Mouse (Mus musculus): ENCODE results near the gene Ndufb8.

Ndufb8 gene

GRCm38 (mm10) chr19:44554861-44555590 lies at the start of gene Ndufb8:
Gene Ndufb8, minus strand, starts transcription at chr19:44555440.
- DNase-seq (ENCODE audit: low spot score): peak; percentile 92

DNA sequence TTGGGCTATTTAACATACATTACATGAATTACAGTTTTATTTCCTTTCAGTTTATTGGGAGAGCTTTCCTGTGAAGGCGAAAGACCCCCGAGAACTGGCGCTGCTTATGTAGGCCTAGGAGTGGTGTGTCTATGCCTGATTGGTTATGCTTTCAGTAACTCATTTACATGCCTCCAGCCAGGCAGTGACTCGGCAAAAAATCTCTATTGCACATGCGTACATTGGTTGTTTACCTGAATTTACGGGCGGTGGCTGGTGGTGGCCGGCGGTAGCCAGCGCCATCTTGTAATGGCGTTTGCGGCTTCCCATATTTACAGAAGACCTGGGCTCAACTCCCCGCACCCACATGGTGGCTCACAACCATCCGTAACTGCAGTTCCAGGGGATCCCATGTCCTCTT lies 38.9 kb upstream of the Ndufb8 start:
- no peak for DNase-seq (ENCODE audit: low spot score)

GRCm38 (mm10) chr19:44591638-44592037 lies 36.4 kb upstream of the Ndufb8 start:
- no peak for DNase-seq (ENCODE audit: low spot score)

- DNase-seq (ENCODE audit: low spot score): no peak
These were observed 35.8 kb upstream of the Ndufb8 start for GRCm38 (mm10) chr19:44590992-44591391.

DNA sequence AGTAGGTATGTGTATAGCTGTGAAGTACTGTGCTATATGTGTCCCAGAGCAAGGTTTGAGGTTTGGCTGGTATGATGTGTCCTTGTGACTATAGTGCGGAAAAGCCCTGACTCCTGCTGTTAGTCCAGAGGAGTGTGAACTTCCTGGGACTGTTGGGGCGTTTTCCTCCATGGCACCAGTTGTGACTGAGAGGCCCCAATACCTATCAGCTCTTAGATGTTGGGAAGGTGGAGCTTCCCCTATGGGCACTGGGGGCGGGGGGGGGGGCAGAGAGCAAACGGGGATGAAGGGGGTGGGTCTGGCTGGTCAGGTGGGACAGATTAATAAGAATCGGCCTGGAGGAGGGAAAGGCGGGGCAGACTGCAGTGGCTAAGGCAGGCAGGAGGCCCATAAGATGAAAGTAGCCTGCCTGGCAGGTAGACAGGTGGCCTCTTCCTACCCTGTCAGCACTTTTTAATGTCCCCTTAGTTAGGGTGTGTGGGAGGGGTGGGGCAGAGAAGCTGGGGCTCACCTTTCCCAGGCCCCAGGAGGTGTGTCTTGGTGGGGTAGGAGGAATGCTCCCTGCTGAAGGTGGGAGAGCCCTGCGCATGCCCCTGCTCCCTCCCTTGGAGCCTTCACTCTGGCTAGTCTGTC lies 34.5 kb upstream of the Ndufb8 start:
- no peak for DNase-seq (ENCODE audit: low spot score)

DNA sequence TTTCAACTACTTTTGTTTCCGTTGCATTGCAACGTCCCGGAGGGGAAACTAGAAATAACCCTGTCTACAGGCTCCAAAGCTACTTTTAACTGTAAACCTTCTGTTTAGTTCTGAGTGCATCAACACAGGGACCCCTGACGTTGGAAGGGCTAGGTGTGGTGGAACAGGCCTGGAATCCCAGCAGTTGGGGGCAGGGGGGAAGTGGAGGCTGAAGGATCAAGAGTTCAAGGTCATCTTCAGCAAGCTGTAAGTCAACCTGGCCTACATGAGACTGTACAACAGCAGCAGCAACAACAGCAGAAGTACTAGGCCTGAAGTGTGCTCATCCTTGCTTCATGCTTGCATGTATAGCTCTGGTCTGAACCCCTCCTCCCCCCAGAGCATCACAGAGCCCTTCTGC lies 32.8 kb upstream of the Ndufb8 start:
- DNase-seq (ENCODE audit: low spot score): no peak

DNA sequence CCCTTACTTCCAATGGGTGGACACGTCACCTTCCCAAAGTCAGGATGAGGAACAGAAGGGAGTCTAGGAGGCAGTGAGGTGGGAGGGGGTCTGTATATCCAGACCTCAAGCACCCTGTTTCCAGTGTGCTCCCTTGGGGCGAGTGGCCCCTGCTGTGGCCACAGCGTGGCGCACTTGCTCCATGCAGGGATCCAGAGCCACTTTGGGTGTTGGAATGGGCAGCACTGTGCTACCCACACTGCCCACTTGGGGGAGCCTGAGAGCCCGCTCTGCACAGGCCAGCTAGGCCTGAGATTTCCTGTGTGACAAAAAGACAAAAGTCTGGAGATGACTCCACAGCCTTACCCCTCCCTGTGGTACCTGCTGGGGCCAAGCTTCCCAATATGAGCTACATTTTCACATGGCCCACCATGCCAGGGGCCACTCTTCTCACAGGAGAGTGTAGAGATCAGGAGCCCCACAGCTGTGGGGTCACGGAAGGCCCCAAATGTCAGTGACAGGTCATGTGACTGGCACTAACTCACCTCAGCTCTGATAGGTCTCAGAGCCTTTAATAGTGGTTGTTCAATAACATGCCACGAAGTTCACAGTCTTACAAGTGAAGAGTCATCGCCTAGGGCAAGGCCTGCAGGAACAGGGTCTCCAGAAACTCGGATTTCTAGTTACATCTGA lies 27.5 kb upstream of the Ndufb8 start:
- DNase-seq (ENCODE audit: low spot score): peak; percentile 86

DNA sequence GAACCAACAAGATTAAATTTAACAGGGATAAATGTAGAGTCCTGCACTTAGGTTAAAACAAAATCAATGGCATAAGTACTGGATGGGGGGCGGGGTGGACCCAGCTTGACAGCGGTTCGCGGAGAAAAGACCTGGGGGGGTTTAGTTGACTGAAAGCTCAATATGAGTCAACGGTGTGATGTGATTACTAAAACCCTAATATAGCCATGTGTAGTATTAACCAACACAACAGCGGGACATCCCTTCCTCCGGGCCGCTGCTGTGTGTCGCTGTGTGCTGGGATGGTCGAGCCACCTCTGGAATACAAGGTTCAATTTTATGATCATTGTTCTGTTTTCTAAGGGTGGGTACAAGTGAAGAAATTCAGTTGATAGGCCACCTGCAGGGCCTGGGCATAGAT lies 26.9 kb upstream of the Ndufb8 start:
- DNase-seq (ENCODE audit: low spot score): no peak

DNA sequence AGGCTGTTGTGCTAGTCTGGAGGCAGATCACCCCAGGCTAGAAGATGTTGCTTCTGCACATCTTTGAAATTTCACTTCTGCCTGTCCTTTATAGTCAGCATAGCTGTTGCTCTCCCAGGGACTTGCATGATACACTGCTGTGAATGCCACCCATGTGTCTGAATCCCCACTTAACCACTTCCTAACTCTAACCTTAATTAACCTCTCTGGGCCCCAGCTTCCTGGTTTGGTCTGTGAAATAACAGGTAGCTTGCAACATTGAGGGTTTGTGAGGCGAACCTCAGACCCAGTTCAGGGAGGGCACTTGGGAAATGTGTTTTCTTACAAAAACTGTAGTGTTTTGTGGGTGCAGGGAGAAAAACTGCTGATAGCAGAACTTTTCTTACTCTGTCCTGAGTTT lies 22.8 kb upstream of the Ndufb8 start:
- DNase-seq (ENCODE audit: low spot score): peak; percentile 55

DNA sequence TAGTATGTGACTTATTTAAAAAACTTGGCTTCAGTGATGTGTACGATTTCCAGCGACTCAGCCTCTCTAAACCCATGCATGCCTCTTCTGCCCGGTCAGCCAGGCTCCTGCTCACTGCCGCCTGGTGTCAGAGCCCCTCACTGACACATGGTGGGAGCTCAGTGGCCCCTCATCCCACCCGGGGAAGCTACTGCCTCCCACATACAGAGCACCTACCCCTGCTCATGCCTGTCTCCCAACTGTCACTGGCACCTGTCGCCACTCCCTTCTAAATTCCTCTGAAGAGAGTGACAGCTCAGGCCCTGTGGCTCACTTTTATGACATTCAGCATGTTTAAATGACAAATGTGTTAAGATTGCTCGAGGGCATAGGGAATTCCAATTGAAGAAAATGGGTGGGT lies 21.0 kb upstream of the Ndufb8 start:
- DNase-seq (ENCODE audit: low spot score): no peak

DNA sequence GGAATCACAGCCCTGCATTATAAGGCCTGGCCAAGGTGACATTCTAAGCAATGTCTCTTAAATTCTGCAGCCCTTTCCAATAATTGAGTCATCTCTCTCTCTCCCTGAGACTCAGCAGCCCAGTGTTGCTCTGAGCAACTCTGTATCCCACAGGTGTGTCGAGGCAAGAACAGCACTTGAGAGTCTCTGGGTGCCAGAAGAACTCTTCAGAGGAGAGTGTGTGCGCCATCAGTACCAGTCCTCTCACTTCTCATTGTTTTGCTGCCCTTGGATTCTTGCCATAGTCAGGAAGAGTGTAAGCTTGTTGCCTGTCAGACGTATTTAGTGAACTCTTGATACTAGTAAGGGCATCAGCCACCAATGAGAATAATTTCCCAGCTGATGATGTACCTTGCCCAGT lies 12.5 kb upstream of the Ndufb8 start:
- no peak for DNase-seq (ENCODE audit: low spot score)

DNA sequence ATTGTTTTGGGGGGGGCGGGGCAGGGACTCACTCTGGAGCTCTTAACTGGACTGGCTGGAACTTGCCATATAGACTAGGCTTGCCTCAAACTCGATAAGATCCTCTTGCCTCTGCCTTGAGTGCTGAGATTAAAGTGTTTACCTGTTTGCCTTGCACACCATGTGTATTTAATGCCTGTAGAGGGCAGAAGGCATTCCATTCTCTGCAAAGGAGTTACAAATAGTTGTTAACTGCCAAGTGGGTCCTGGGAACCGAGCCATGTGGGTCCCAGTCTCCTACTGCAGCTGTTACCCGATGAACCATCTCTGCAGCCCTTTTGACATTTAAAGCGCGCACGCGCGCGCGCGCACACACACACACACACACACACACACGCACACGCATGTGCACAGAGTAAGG lies 8.8 kb upstream of the Ndufb8 start:
- DNase-seq (ENCODE audit: low spot score): no peak

GRCm38 (mm10) chr19:44562652-44563206 lies 7.5 kb upstream of the Ndufb8 start, which contains the start of gene Hif1an:
Gene Hif1an, plus strand, starts transcription at chr19:44562850.
- DNase-seq (ENCODE audit: low spot score): peak; percentile 95

DNA sequence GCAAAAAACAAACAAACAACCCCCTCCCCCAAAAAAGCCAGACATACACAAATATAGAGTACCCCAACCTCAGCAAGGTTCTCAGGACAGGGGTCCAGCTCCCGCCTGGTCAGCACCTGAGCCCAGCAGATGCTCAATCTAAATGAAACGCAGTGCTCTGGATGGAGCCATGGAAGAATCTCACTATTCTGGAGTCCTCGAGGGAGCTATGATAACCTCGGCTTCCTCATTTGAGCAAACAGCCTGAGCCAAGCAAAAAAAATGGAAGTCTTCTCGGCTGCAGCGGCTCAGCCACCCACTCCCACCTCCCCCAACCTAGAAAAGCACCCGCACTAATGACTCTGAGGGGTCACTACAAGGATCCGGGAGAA lies 765 bp downstream of the Ndufb8 start:
- no peak for DNase-seq (ENCODE audit: low spot score)

- DNase-seq (ENCODE audit: low spot score): no peak
These were observed 2.0 kb downstream of the Ndufb8 start for GRCm38 (mm10) chr19:44553286-44553685.

DNA sequence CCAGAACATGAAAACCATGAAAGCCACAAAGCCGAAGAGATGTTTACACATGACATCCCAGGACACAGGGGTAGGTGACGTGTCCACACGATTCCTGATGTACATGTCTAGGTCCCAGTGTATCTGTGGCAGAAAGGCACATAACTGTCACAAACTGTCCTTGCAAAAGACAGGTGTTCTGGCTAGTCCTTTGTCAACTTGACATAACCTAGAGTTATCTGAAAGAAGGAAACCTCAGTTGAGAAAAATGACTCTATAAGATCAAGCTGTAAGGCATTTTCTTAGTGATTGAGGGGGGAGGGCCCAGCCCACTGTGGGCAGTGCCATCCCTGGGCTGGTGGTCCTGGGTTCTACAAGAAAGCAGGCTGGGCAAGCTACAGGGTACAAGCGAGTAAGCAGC lies 2.5 kb downstream of the Ndufb8 start, which contains the start of gene Gm20538:
Gene Gm20538, minus strand, starts transcription at position 101 of the 400 bp plus-strand sequence.
- DNase-seq (ENCODE audit: low spot score): no peak

DNA sequence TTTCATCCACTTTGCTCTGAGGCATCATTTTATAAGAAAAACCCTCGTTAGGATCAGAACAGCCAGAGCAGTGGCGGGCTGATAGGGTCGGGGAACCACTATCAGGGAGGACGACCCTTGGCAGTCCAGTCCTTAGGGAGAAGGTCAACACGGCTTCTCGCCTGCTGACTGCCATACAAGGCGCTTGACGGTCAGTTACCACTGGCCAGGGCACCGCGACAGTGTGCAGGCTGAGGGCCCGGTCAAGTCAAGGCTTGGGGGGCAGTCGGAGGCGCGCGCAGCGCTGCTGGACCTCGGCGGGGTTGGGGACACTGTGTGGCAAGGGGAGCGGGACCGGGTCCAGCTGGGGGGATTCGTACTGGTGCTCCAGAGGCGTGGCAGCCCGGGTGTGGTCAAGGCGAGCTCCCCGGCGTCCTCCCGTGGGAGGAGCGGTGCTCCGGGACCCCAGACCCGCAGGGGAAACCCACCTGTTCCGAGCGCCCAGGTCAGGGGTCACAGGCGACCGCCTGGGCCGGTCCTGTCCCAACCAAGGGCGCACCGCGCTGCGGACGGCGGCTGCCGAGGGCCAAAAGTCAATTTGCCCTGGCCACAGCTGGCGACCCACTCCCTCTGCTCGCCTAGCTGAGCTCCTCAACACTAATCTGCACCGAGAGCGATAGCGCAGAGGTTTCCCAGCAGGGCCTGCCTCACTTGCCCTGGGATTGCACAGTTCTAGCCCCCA lies 9.8 kb downstream of the Ndufb8 start, which contains the start of gene Sec31b:
Gene Sec31b, minus strand, starts transcription at position 544 of the 721 bp plus-strand sequence.
- no peak for DNase-seq (ENCODE audit: low spot score)

DNA sequence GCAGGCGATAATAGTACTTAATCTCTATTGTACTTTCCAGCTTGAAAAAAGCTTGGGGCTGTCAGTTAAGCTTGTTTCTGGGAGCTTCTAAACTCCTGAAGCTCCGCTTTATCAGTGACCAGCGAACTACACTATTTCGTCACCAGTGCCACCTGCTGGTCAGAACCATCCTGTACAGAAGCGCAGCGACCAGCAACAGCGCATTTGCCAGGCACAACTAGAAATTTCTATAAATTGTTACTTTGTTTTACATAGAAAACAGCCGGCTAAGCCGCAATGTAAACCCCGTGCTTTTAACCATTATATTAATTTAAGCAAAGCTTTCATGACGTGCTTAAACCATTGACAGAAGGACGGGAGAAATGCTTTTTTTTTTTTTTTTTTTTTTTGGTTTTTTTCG lies 10.5 kb downstream of the Ndufb8 start:
- peak; percentile 46 for DNase-seq (ENCODE audit: low spot score)

- no peak for DNase-seq (ENCODE audit: low spot score)
These were observed 10.9 kb downstream of the Ndufb8 start for GRCm38 (mm10) chr19:44544372-44544771.

DNA sequence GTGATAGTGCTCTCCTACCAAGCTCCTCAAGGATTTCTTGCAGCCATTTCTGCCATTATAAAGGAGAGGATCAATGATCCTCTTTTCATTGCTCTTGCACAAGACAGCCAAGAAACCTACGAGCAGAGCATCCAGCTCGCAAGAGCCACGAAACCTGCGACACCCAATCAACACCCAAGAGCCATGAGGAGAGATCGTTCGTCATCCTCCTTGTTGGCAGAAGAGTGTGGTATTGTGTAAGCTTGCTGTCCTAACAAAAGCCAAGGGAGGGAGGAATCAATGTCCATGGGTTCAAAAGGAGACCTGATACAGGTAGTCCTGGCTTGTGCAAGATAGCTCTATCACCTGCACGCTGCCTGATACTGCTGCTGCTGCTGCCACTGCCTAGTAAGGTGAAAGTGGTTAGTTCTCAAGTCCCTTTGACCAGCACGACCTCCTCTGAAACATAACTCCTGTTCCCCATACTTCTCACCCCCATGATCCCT lies 12.5 kb downstream of the Ndufb8 start:
- DNase-seq (ENCODE audit: low spot score): no peak

DNA sequence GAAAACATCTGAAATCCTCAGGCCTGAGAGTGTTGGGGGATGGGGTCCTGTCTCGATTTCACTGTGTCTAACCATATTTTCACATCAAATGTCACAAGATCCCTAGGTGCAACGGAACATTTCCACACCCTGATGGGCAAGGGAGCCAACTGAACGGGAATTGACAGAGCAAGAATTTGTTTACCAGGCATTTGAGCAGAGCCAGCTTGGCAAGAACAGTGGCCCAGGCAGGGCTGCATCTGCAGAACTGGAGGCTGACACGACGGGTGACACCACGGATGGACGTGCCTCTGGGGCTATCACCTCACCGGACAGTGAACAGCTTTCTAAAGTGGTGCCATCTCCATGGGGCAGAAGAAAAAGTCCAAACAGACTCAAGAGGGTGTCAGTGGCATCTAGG lies 17.8 kb downstream of the Ndufb8 start:
- no peak for DNase-seq (ENCODE audit: low spot score)

DNA sequence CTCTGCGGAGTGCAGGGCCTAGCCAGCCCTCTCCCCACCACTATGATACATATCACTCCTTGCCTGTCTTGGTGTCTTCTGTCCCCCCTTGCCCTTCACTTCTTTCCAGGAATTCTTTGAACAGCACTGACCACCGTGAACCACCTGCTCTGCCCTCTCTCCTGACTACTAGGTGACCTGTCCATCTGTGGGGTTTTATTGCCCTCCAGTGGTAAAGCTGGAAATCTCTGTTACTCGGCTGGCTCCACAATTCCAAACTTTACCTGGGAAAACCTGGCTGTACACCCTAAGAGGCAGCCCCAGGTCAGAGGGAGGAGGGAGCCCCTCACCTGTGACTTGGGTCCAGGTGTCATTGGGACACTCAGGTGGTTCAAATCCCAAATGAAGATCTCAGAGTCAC lies 19.9 kb downstream of the Ndufb8 start:
- DNase-seq (ENCODE audit: low spot score): no peak
